Mouse (Mus musculus) MEL (cell line): ENCODE results near the gene Entpd8.

Experiments used
- E2F4 ChIP-seq: IDR thresholded peaks from 2 replicates; pipeline ENCODE4 v1.6.1; 2011; ENCODE audit warnings: low read depth, low read length, improper control_type of control experiment, borderline replicate concordance
- ELF1 ChIP-seq: IDR thresholded peaks from 2 replicates; pipeline ENCODE4 v1.6.1; 2014; ENCODE audit warnings: low read depth, mild to moderate bottlenecking, inconsistent platforms, low read length, improper control_type of control experiment, moderate library complexity
- GATA1 ChIP-seq: IDR thresholded peaks from 2 replicates; pipeline ENCODE4 v1.6.1; 2011; ENCODE audit warnings: low read depth, low read length, improper control_type of control experiment
- RCOR1 ChIP-seq: IDR thresholded peaks from 2 replicates; pipeline ENCODE4 v1.6.1; 2012; ENCODE audit warnings: low read depth, mild to moderate bottlenecking, inconsistent platforms, low read length, improper control_type of control experiment
- SIN3A ChIP-seq: IDR thresholded peaks from 2 replicates; pipeline ENCODE4 v1.6.1; 2012; ENCODE audit warnings: low read length, improper control_type of control experiment, inconsistent platforms

DNA sequence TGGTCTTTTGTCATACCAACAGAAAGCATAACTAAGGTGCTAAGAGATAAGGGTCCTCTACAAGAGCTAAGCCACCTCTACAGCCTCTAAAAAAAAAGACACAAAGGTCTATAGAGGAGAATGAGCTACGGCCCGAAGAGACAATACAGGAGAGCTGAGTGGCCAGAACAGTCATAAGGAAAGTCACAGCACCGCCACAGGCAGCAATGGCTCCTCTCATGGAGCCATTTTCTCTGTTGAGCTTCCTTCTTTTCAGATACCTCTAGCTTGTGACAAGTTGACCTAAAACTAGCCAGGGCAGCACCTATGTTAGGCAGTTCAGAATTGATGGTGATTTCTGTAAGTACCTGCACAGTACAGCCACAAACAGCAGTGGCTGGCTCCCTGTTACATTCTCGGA is 13.6 kb upstream of the Entpd8 start:
- no peak for TF ChIP-seq RCOR1
- no peak for TF ChIP-seq E2F4
- no peak for TF ChIP-seq GATA1
- TF ChIP-seq SIN3A, result no peak
- no peak for TF ChIP-seq ELF1
